Mouse (Mus musculus) small intestine, adult 2 months (tissue): ENCODE measurements at regions not wholly inside any gene's neighbourhood (a gene's known extent, or its start where the extent isn't known, plus 50 kb on each side); places are given as distances from the start of the nearest gene placed in this dataset.

Experiments
- H3K27ac ChIP-seq: fragments of 200-500 bp; 2 replicates; pipeline ENCODE4 v1.5.1; 2012; ENCODE audit warnings: low read depth, low read length, control low read depth, inconsistent platforms; ENCODE audit not compliant: insufficient read depth
- H3K27me3 ChIP-seq: fragments of 200-500 bp; 2 replicates; pipeline ENCODE4 v1.6.1; 2012; ENCODE audit warnings: mild to moderate bottlenecking, moderate library complexity, low read length, inconsistent platforms; ENCODE audit not compliant: control insufficient read depth, insufficient read depth
- H3K36me3 ChIP-seq: fragments of 200-500 bp; 2 replicates; pipeline ENCODE4 v1.6.1; 2012; ENCODE audit warnings: mild to moderate bottlenecking, low read length, control low read depth, inconsistent platforms; ENCODE audit not compliant: control insufficient read depth, insufficient read depth
- H3K4me1 ChIP-seq: fragments of 200-500 bp; 2 replicates; pipeline ENCODE4 v1.6.1; 2012; ENCODE audit warnings: low read length, inconsistent platforms, mixed read lengths; ENCODE audit not compliant: control insufficient read depth, insufficient read depth, insufficient read length
- H3K4me3 ChIP-seq: fragments of 200-500 bp; 2 replicates; pipeline ENCODE4 v1.5.1; 2012; ENCODE audit warnings: low read depth, mild to moderate bottlenecking, control low read depth, inconsistent platforms, low read length, moderate library complexity
- CTCF ChIP-seq: fragments of 200-500 bp; IDR thresholded peaks from 2 replicates; pipeline ENCODE4 v1.5.1; 2012; ENCODE audit warnings: low read depth, mild to moderate bottlenecking, control low read depth, inconsistent platforms, low read length, moderate library complexity, mixed read lengths; ENCODE audit not compliant: insufficient replicate concordance, insufficient read length; ENCODE audit errors: extremely low read depth
- POLR2A ChIP-seq: fragments of 200-500 bp; IDR thresholded peaks from 2 replicates; pipeline ENCODE4 v1.6.1; 2012; ENCODE audit warnings: low read depth, mild to moderate bottlenecking, control low read depth, inconsistent platforms, low read length, moderate library complexity
- WGBS: fragments of 180-500 bp; shearing (Covaris S2); methylation state at CpG from one replicate; pipeline ENCODE4 v1.1.7; 2018; 5-methylcytosine and 5-hydroxymethylcytosine counted together

DNA sequence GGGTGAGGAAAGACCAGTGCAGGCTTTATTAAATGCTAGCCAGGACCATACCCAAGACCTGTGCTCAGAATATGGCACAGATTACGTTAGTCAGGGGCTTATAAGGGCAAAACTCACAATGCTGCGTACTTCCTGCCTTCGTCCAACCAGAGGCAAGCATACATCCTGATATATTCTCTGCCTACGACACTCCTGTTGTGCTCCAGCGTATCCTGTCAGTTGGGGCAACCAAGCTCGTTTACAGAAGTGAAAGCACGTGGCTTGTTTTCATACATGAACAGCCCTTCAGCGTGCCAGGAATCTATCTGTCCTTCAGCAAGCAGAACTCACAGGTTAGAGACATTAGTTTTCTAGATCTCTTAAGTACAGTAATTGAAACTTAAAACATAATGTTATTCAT, 119.9 kb upstream of the Sulf2 start:
- 77% methylated on average over 8 of the region's 8 CpGs for WGBS
- H3K4me1 ChIP-seq: no peaks in the 10 kb centered on the region
- no peaks in the 10 kb centered on the region for H3K36me3 ChIP-seq
- no peak overlapping the region for H3K27ac ChIP-seq
- TF ChIP-seq CTCF (no peak), POLR2A (no peak)
- no peak overlapping the region for H3K4me3 ChIP-seq
- H3K27me3 ChIP-seq: no peaks in the 10 kb centered on the region

DNA sequence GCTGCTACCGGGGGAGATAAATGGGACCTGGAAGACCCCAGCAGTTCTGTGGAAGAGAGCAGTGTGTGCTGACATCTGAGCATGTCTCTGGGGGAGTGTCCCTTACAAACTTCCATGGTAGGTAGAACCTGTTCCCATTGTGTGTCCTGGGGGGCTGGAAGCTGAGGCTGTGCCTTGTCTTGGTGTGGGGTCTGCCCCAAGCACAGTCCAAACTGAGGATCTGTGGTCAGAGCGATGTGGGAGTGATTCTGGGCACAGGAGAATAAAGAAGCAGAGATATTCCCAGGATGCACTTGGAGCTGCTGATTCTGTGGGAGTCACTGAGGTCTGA, 118.5 kb upstream of the Sulf2 start:
- no peak overlapping the region for H3K4me3 ChIP-seq
- H3K36me3 ChIP-seq: no peaks in the 10 kb centered on the region
- TF ChIP-seq CTCF: no peak
- TF ChIP-seq POLR2A: no peak
- H3K27ac ChIP-seq: no peak overlapping the region
- WGBS: 59% methylated on average over 2 of the region's 2 CpGs
- no peaks in the 10 kb centered on the region for H3K27me3 ChIP-seq
- no peaks in the 10 kb centered on the region for H3K4me1 ChIP-seq

DNA sequence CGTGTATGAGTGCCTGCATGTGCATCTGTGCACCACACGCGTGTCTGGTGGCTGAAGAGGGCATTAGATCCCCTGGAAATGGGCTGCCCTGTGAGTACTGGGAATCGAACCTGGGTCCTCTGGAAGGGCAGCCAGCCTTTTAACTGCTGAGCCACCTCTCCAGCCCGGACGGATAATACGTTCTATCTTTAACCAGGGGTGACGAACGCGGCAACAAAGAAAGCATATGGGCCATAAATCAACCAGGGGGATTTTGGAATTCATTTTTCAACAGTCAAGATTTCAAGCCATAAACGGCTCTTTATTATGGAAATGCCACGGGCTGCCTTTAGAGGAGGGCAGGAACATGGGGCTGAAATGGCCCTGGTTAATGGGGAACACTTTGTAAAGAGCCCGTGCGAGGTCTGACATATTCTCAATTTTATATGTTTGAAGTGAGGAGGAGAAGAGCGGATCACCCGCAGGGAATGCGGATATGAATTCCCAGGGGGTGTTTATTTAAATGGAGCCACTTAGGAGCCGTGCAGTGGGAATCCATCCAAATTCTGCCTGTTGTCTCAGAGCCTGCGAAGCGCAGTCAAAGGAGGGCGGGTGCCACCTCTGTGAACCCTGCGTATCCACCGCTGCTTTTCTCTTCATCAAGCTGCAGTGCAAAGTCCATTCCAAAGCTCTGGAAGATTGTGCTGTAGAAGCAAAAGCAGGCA, 118.0 kb upstream of the Sulf2 start:
- WGBS: 30% methylated on average over 23 of the region's 23 CpGs
- TF ChIP-seq POLR2A: no peak
- TF ChIP-seq CTCF: no peak
- H3K27ac ChIP-seq: no peak overlapping the region

GRCm38 (mm10) chr2:166272841-166273240, 117.4 kb upstream of the Sulf2 start:
- Histone ChIP-seq H3K27ac (no peak overlapping the region), H3K27me3 (no peaks in the 10 kb centered on the region), H3K4me1 (no peaks in the 10 kb centered on the region), H3K36me3 (no peaks in the 10 kb centered on the region), H3K4me3 (no peak overlapping the region)
- no peak for TF ChIP-seq POLR2A
- no peak for TF ChIP-seq CTCF
- WGBS: 85% methylated on average over 1 of the region's 1 CpGs

More for the DNA sequence above, 118.0 kb upstream of the Sulf2 start:
- Histone ChIP-seq H3K4me1 (no peaks in the 10 kb centered on the region), H3K36me3 (no peaks in the 10 kb centered on the region), H3K4me3 (no peak overlapping the region), H3K27me3 (no peaks in the 10 kb centered on the region)

DNA sequence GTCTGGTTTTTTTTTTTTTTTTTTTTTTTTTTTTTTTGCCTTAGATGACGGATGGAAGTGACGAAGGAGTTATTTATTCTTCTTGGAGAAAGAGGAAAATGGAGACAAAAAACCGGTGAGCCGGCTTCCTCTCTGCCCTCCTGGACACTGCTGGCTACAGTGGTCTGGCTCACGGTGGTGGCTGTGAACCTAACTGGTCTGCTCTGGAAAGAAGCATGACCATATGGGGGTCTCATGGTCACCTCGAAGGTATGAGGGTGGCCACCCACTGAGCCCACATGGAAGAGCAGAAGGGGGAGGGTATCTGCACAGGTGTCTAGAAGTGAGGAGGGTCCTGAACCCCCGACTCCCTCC, 116.7 kb upstream of the Sulf2 start:
- WGBS: 65% methylated on average over 7 of the region's 7 CpGs

DNA sequence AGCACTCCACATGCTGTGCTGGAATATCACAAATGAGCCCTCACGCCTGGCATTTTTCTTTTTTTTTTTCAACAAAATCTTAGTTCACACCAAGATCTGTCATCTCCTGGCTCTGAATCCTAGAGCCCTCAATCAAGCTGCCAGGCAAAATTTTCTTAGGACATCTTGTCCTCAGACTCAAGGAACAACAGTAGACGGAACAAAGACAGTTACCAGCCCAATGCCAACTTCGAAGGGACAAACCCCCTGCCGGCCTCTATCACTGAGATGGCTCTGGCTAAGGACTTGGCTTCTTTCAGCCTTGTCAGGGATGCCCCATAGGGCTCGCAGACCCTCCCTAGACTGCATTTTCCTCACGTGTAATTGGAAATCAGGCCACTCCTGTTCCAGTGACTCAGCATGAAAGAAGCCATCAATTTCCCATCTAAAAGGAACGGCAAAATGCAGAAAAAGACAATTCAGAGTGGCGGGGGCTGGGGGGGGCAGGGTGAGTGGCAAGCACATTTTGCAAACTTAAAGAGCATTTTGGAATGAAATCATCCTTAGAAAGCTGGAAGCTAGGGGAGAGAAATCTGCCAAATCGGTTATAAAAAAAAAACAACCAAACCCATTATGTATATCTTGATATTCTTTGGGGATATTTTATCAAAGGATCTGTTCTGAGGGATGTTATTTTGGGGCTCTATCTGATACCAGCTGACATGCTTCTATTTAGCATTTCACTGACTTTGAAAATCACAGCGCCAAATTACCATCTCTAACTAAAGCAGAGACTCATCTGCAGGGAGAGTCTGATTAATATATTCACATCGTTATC, 116.1 kb upstream of the Sulf2 start:
- H3K4me1 ChIP-seq: no peaks in the 10 kb centered on the region
- TF ChIP-seq POLR2A (no peak), CTCF (no peak)
- 75% methylated on average over 11 of the region's 11 CpGs for whole genome bisulfite sequencing
- no peaks in the 10 kb centered on the region for H3K27me3 ChIP-seq
- H3K36me3 ChIP-seq: no peaks in the 10 kb centered on the region
- no peak overlapping the region for H3K4me3 ChIP-seq
- H3K27ac ChIP-seq: no peak overlapping the region

More for the DNA sequence above, 116.7 kb upstream of the Sulf2 start:
- no peaks in the 10 kb centered on the region for H3K36me3 ChIP-seq
- TF ChIP-seq POLR2A (no peak), CTCF (no peak)
- H3K4me1 ChIP-seq: no peaks in the 10 kb centered on the region
- no peak overlapping the region for H3K27ac ChIP-seq
- H3K27me3 ChIP-seq: no peaks in the 10 kb centered on the region
- H3K4me3 ChIP-seq: no peak overlapping the region

DNA sequence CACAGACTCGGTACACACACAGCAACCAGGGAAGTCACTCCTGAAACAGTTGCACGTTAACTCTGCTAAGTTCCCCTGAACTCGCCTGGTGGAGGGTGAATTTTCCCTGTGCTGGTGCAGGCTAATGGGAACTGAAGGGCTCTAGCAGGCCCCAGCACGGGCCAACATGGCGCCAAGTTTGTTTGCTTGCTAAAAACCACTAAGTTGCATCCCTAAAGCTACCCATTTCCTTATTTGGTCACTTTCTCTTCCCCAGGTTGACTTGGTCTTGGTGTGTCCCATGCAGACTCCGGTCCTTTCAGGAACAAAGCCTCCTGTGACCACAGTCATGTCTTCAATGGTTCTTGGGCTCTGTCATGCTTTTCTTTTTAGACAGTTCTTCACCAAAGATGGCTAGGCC, 114.5 kb upstream of the Sulf2 start:
- no peaks in the 10 kb centered on the region for H3K27me3 ChIP-seq
- H3K4me3 ChIP-seq: no peak overlapping the region
- no peaks in the 10 kb centered on the region for H3K36me3 ChIP-seq
- 85% methylated on average over 6 of the region's 6 CpGs for WGBS
- no peak overlapping the region for H3K27ac ChIP-seq
- H3K4me1 ChIP-seq: no peaks in the 10 kb centered on the region
- TF ChIP-seq CTCF (no peak), POLR2A (no peak)
